Mouse (Mus musculus) G1E (cell line): ENCODE measurements at regions not wholly inside any gene's neighbourhood (a gene's known extent, or its start where the extent isn't known, plus 50 kb on each side); places are given as distances from the start of the nearest gene placed in this dataset.

ENCODE experiments used
- CTCF ChIP-seq: IDR thresholded peaks from 2 replicates; pipeline ENCODE4 v1.5.1; 2012; ENCODE audit warnings: low read depth, low read length, inconsistent platforms, mixed read lengths
- GATA1 ChIP-seq: IDR thresholded peaks from 2 replicates; pipeline ENCODE4 v1.6.1; 2012; ENCODE audit warnings: borderline replicate concordance, low read length, inconsistent platforms, mixed read lengths

GRCm38 (mm10) chr1:88849421-88849820 is 147.4 kb upstream of the Arl4c start:
- TF ChIP-seq GATA1, result no peak
- TF ChIP-seq CTCF, result no peak
